Comparison of ENCODE assay signal across 9 mouse cellular contexts in genomic region chr2:128709264-128709663, GRCm38 (mm10). TPM values are rescaled to one million over a fixed set of nuclear protein-coding genes. Genes with fewer than 3 reads are reported as not detected.
DNase-seq lines count a peak whose midpoint lies in the region; ATAC-seq and TF ChIP-seq lines count a peak whose summit lies in the region.
"Had no signal": no experiment of that assay in that cellular context is flagged by ENCODE, and none has a peak within 500 bp of the region (broad histone marks: within the 10 kb centered on the region; RNA-seq: fewer than 3 reads in every experiment).

No protein-coding gene starts in this region.

- H3K4me1 ChIP-seq in hindbrain, embryonic 16.5 days (ENCODE audit: control insufficient read depth, insufficient read depth, low read depth, low read length), result peaks cover 3% of the 10 kb centered on the region; the same call in 1 of the 2 replicates
- H3K4me1 ChIP-seq in hindbrain, embryonic 10.5 days (replicated peaks), result peaks cover 13% of the 10 kb centered on the region
- peaks cover 32% of the 10 kb centered on the region for H3K4me1 ChIP-seq in small intestine, adult 2 months (ENCODE audit: control insufficient read depth, insufficient read depth, insufficient read length, low read length)
- H3K4me1 ChIP-seq in heart, embryonic 10.5 days, result peaks cover 5% of the 10 kb centered on the region

- DNase-seq in hindbrain, embryonic 10.5 days (ENCODE audit: low spot score), result no peak
- peak; percentile 63 for DNase-seq in retina, postnatal 1 day
- no peak for DNase-seq in retina, embryonic 14.5 days (ENCODE audit: low spot score)
- peak; percentile 11 to 16 for DNase-seq in frontal cortex, postnatal 10 days (ENCODE audit: low spot score in 2 of 2)
- no peak for DNase-seq in gastrocnemius, adult 18-20 months (ENCODE audit: low spot score)
- DNase-seq in heart, embryonic 10.5 days (ENCODE audit: low spot score), result no peak

- H3K9ac ChIP-seq in hindbrain, embryonic 16.5 days (ENCODE audit: low read depth, low read length), result no peak overlapping the region

- no peak for TF ChIP-seq POLR2A in small intestine, adult 2 months (IDR thresholded peaks at IDR 0.05; ENCODE audit: low read depth, low read length)

- no peak overlapping the region for H3K4me3 ChIP-seq in hindbrain, embryonic 16.5 days (ENCODE audit: low read length)
- no peak overlapping the region for H3K4me3 ChIP-seq in hindbrain, embryonic 10.5 days
- H3K4me3 ChIP-seq in small intestine, adult 2 months (ENCODE audit: low read depth, low read length), result no peak overlapping the region
- H3K4me3 ChIP-seq in heart, embryonic 10.5 days, result no peak overlapping the region

- WGBS in hindbrain, embryonic 16.5 days, result 38% methylated on average over 6 of the region's 6 CpGs
- WGBS in hindbrain, embryonic 10.5 days, result 52% methylated on average over 6 of the region's 6 CpGs
- 61% methylated on average over 6 of the region's 6 CpGs for WGBS in small intestine, adult 2 months
- WGBS in heart, embryonic 10.5 days, result 33% methylated on average over 6 of the region's 6 CpGs

- no peak for ATAC-seq in hindbrain, embryonic 16.5 days

- TF ChIP-seq CTCF in small intestine, adult 2 months (IDR thresholded peaks at IDR 0.05; ENCODE audit: extremely low read depth, insufficient read length, insufficient replicate concordance, low read depth, low read length), result no peak

- H3K9me3 ChIP-seq in hindbrain, embryonic 16.5 days (ENCODE audit: control insufficient read depth, low read length), result no peaks in the 10 kb centered on the region
- no peaks in the 10 kb centered on the region for H3K9me3 ChIP-seq in hindbrain, embryonic 10.5 days
- H3K9me3 ChIP-seq in heart, embryonic 10.5 days, result no peaks in the 10 kb centered on the region

- H3K27ac ChIP-seq in hindbrain, embryonic 16.5 days (ENCODE audit: low read depth, low read length), result peak overlapping the region; percentile 9; the same call in 1 of the 2 replicates
- no peak overlapping the region for H3K27ac ChIP-seq in hindbrain, embryonic 10.5 days
- peak overlapping the region; percentile 94 for H3K27ac ChIP-seq in small intestine, adult 2 months (ENCODE audit: insufficient read depth, low read depth, low read length)
- H3K27ac ChIP-seq in heart, embryonic 10.5 days, result no peak overlapping the region

- H3K4me2 ChIP-seq in hindbrain, embryonic 16.5 days (ENCODE audit: low read length), result no peak overlapping the region

- H3K36me3 ChIP-seq in hindbrain, embryonic 16.5 days (ENCODE audit: control insufficient read depth, insufficient read depth, low read length), result no peaks in the 10 kb centered on the region
- no peaks in the 10 kb centered on the region for H3K36me3 ChIP-seq in hindbrain, embryonic 10.5 days
- H3K36me3 ChIP-seq in small intestine, adult 2 months (ENCODE audit: control insufficient read depth, insufficient read depth, low read length), result peaks cover 18% of the 10 kb centered on the region
- H3K36me3 ChIP-seq in heart, embryonic 10.5 days, result no peaks in the 10 kb centered on the region

- no peaks in the 10 kb centered on the region for H3K27me3 ChIP-seq in hindbrain, embryonic 16.5 days (replicated peaks; ENCODE audit: control insufficient read depth, insufficient read depth, low read length)
- no peaks in the 10 kb centered on the region for H3K27me3 ChIP-seq in hindbrain, embryonic 10.5 days (ENCODE audit: insufficient read depth, poor library complexity, severe bottlenecking)
- H3K27me3 ChIP-seq in small intestine, adult 2 months (ENCODE audit: control insufficient read depth, insufficient read depth, low read length), result no peaks in the 10 kb centered on the region
- H3K27me3 ChIP-seq in heart, embryonic 10.5 days (ENCODE audit: insufficient read depth, poor library complexity, severe bottlenecking), result no peaks in the 10 kb centered on the region

RNA-seq across cellular contexts. Expression of gene Mertk, which starts 10.5 kb away (rescaled TPM):
- 2.8 and 3.4 TPM in 2 replicates for polyA plus RNA-seq in hindbrain, embryonic 16.5 days (2015; fragmentation: Nextera tagmentation; extraction: Ambion mirVana)
- polyA plus RNA-seq in hindbrain, embryonic 10.5 days (2016; fragmentation: Nextera tagmentation; extraction: Ambion mirVana), result 3.4 and 4.4 TPM in 2 replicates
- 5.6 and 11.0 TPM in 2 replicates for polyA plus RNA-seq in small intestine, adult 2 months (2012; rRNA removed)
- 1 to 10 TPM; 2.2 to 2.8 TPM for total RNA-seq in gastrocnemius, adult 18-20 months (2021)
- polyA plus RNA-seq in heart, embryonic 10.5 days (2016; fragmentation: Nextera tagmentation; extraction: Ambion mirVana), result 3.5 and 5.0 TPM in 2 replicates
- total RNA-seq: megakaryocyte-erythroid progenitor cell, adult 5-6 weeks had no signal

RNA-seq across cellular contexts. Expression of gene Anapc1, which starts 22.1 kb away (rescaled TPM):
- 36.6 and 40.7 TPM in 2 replicates for polyA plus RNA-seq in hindbrain, embryonic 16.5 days (2015; fragmentation: Nextera tagmentation; extraction: Ambion mirVana)
- 68.2 and 76.2 TPM in 2 replicates for polyA plus RNA-seq in hindbrain, embryonic 10.5 days (2016; fragmentation: Nextera tagmentation; extraction: Ambion mirVana)
- 7.8 and 19.1 TPM in 2 replicates for polyA plus RNA-seq in small intestine, adult 2 months (2012; rRNA removed)
- total RNA-seq in gastrocnemius, adult 18-20 months (2021), result 10 to 100 TPM; 30.0 to 31.1 TPM
- polyA plus RNA-seq in heart, embryonic 10.5 days (2016; fragmentation: Nextera tagmentation; extraction: Ambion mirVana), result 66.6 and 68.7 TPM in 2 replicates

Comparison
In these comparisons a context has a peak if more than half of its experiments do, and no peak if none do; other contexts are left out.
1. H3K27ac ChIP-seq: peak in hindbrain, embryonic 16.5 days (single experiment) and small intestine, adult 2 months (single experiment); none in hindbrain, embryonic 10.5 days (single experiment) and heart, embryonic 10.5 days (single experiment).
2. DNase-seq: peak in retina, postnatal 1 day (single experiment) and frontal cortex, postnatal 10 days (2 of 2); none in hindbrain, embryonic 10.5 days (single experiment), retina, embryonic 14.5 days (single experiment), gastrocnemius, adult 18-20 months (single experiment) and heart, embryonic 10.5 days (single experiment).